Mouse (Mus musculus) left cerebral cortex, adult 11 months (tissue): ENCODE data around the gene Themis2.
"Not testable (repeated sequence)": the region's sequence is repeated elsewhere in the genome, so short reads cannot be mapped to it uniquely, and the experiment has no call there.

Experiments used
- DNase-seq: peaks from one replicate; pipeline ENCODE4 v3.0.0; 2022; ENCODE audit warnings: low spot score

Gene Themis2

DNA sequence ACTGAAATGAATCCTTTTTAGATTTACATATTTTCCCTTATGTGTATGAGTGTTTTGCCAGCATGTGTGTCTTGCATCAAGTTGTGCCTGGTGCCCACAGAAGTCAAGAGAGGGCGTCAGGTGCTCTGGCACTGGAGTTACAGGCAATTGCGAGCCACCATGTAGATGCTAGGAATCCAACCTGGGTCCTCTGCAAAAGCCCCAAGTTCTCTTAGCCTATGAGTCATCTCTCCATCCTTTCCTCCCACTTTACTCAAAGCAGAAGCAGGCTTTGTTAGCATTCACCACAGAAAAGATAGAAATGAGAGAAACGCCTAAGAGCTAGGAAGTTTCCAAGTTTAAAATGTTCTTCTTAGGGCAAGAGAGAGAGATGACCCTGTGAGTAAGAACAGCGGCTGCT, 3.7 kb upstream of the Themis2 start:
- no peak for DNase-seq

- not testable (repeated sequence) for DNase-seq
These were observed 2.5 kb upstream of the Themis2 start for GRCm38 (mm10) chr4:132798666-132799065.

GRCm38 (mm10) chr4:132798028-132798427, 1.8 kb upstream of the Themis2 start:
- no peak for DNase-seq

- DNase-seq: no peak
These were observed 1.3 kb upstream of the Themis2 start for GRCm38 (mm10) chr4:132797461-132797860.

- DNase-seq: no peak
These were observed 1.0 kb downstream of the Themis2 start for GRCm38 (mm10) chr4:132795171-132795570.

GRCm38 (mm10) chr4:132794760-132795159, 1.4 kb downstream of the Themis2 start:
- DNase-seq: no peak

GRCm38 (mm10) chr4:132794028-132794427, 2.2 kb downstream of the Themis2 start:
- no peak for DNase-seq

- not testable (repeated sequence) for DNase-seq
These were observed 2.7 kb downstream of the Themis2 start for GRCm38 (mm10) chr4:132793322-132794004.

DNA sequence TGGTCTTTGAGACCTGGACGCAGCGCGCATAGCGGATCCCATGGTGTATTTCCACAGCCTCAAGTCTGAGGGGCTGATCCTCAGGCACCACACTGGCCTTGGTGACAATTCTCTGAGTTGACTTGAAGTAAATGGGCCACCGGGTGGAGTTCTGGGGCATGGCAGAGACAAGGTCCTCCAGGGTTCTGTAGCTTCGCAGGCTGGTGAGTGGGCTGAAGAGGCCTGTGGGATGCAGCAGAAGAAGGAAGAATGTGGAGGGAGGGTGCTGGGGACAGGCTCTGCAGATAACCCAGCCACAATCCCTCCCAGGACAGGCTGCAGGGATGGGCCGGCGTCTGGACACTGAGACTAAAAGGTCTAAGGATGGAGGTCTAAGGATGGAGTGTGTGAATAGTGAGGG, 6.5 kb downstream of the Themis2 start:
- DNase-seq: no peak

DNA sequence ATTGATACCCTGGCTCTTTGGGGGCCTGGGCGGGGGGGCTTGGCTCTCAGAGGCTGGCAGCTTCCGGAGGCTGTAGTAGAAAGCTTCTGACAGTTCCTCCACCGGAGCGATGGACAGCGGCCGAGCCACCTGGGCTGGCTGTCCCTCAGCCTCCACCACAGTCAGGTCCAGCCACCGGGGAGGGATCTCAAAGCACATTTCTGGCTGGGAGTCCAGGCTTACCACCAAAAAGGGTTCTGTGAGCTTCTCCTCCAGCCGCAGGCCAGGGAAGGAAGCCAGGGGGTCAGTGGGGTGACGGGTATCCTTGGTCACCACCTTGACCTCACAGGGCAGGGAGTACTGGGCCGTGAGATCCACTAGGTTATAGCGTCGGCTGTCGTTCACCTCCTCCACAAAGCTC, 11.0 kb downstream of the Themis2 start:
- DNase-seq: no peak

GRCm38 (mm10) chr4:132783732-132784131, 12.5 kb downstream of the Themis2 start:
- DNase-seq: no peak

DNA sequence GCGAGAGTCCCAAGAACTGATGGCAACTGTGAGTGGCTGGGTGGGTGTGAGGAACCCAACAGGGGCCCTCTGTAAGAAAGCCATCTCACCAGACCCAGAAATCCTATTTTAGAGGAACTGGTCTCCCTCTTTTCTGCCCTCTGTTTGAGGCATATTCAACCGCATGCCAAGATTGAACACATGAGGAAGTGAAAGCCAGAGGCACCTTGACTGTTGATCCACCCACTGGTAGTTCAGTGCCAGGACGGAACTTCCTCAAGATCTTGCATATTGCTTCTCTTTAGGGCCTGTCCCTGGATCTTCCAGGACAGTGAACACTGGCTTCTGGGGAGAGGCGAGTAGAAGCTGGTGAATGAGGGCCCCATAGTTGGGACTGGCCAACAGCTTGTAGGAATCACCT, 15.9 kb downstream of the Themis2 start:
- no peak for DNase-seq

- no peak for DNase-seq
These were observed 17.5 kb downstream of the Themis2 start for GRCm38 (mm10) chr4:132778562-132779201.

DNA sequence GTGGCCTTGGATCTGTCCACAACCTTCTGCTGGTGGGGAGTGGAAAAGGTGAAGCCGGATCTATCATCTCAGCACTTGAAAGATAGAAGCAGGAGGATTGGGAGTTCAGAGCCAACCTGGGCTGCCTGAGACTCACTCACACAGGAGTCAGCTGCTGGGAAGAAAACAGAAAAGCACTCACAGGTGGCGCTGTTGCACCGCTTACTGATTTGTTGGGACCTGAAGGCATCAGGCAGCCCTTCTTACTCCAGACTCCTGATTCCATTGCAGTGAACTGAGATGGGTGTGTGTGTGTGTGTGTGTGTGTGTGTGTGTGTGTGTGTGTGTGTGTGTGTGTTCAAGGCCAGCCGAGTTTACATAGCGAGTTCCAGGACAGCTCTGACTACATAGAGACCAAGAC, 19.4 kb downstream of the Themis2 start:
- DNase-seq: peak; percentile 47

- no peak for DNase-seq
These were observed 21.3 kb downstream of the Themis2 start for GRCm38 (mm10) chr4:132774905-132775304.

DNA sequence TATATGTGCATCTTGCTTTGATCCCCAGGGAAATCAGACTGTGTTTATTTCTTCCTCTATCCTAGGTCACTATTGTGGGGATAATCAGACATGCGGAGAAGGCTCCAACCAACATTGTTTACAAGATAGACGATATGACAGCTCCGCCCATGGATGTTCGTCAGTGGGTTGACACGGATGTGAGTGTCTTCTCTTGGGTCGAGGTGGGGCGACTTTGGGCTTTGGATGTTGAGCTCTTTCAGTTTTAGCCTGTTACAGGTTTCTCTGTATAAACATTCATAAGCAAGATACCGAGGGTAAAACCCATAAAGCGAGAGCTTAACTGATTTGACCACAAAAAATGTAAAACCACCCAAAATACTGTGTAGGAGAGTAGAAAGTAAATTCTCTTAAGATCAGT, 24.4 kb downstream of the Themis2 start:
- no peak for DNase-seq

DNA sequence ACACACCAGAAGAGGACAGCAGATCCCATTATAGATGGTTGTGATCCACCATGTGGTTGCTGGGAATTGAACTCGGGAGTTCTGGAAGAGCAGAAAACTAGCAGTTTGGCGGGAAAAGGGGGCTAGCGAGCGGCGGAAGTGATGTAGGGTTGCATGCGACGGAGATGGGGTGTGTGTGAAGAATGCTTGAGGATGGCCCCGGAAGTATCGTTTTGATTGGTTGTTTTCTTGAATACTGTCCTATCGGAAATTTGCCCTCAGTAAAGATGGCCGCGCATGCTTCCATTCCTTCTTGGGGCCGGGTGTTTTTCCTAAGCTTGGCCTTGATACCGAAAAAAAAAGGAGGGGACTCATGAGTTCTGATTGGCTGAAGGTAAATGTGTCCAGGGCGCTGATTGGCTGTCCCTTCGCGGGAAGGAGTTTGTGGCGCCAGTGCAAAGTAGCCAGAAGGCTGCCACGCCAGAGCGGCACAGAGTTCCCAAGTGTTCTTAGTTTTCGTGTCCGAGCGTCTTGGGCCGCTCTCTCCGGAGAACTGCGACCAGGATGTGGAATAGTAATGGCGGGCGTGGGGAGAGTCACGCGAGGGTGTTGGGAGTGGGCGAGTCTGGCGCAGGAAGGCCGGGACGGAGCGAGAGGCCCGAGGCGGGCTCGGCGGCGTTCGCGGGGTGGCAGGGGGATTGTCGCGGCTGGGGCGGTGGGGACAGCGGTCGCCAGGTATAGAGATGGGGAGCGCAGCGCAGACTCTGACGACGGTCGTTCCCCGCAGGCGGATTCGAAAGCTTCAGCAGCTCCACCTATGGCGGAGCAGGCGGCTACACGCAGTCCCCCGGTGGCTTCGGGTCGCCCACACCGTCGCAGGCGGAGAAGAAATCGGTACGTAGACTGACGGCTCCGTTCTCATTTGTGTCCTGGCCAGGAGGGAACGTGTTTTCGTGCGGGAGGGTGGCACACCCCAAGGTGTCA, 28.0 kb downstream of the Themis2 start, which contains the start of gene Rpa2:
Gene Rpa2, plus strand, starts transcription at position 419 of the 963 bp plus-strand sequence.
- peak; percentile 99 for DNase-seq

DNA sequence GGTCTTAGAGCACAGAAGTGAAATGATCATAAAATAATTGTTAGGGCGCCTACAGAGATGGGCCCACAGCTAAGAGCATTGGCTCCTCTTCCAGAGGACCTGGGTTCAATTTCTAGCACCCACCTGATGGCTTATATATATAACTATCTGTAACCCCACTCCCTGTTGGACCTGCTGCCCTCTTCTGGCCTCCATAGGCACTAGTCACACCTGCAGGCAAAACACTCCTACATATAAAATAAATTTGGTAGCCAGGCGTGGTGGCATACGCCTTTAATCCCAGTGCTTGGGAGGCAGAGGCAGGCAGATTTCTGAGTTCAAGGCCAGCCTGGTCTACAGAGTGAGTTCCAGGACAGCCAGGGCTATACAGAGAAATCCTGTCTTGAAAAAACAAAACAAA, 33.1 kb downstream of the Themis2 start:
- not testable (repeated sequence) for DNase-seq

GRCm38 (mm10) chr4:132762602-132763001, 33.6 kb downstream of the Themis2 start:
- DNase-seq: no peak

GRCm38 (mm10) chr4:132760296-132760695, 35.9 kb downstream of the Themis2 start:
- DNase-seq: no peak

DNA sequence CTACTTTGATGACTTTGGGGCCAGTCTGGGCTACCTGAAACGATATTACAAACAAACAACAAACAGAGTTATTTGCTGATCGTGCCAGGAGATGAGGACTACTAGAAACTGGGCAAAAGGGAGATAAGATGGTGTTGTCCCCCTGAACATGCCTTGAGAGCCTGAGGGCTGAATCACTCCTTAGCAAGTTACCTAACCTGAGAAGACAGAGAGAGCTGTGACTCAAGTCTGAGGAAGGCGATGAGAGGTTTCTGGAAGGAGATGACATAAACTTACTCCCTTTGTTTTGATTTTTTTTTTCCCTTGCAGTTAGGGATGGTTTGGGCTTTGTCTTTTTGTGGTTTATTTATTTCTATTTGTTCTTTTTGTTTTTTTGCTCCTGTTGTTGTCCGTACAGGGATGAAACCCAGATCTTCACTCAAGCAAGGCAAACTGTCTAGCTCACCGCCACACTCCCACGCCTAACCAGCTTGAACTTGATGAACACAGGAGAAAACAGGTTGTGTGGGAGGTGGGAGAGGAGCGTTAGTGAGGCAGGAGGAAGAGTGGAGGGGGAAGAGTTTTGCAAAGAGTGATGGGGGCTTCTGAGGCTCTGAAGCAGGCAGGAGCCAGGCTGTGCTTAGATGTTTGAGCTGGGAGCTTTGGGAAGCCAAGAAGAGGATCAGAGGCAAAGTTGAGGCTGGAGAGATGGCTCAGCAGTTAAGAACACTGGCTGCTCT, 38.4 kb downstream of the Themis2 start:
- DNase-seq: no peak

DNA sequence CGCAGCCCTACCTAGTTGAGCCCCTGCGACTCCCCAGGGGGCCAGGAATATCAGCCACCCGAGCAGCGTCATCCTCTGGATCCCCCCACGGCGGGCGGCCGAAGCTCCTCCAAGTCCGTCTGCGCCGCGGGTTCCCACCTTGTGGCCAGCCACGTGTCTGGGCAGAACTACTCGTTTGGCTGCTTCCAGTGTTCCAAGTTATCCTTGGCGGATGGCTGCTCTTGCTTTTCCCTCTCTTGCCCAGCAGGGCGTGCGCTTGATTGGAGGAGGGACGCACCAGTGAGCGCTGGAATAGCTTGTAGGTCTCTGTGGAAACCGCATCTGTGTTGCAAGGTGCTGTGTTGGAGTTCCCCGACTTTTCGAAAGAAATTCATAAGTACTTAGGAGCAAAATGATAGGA, 39.2 kb downstream of the Themis2 start, which contains the start of gene Smpdl3b:
Gene Smpdl3b, minus strand, starts transcription at position 279 of the 400 bp plus-strand sequence.
- peak; percentile 55 for DNase-seq
